Mouse (Mus musculus): ENCODE data around the gene Ttn. TPM values are rescaled to one million over a fixed set of nuclear protein-coding genes. Genes with fewer than 3 reads are reported as not detected.

Gene Ttn
- polyA plus RNA-seq, 1 experiment from 2014 or later, result 10.6 TPM

- H3K9me3 ChIP-seq, result no peaks in the 10 kb centered on the region
- no peaks in the 10 kb centered on the region for H3K27me3 ChIP-seq (replicated peaks)
- no peak for ATAC-seq (ENCODE audit: low FRiP score, low read depth)
- H3K27ac ChIP-seq, result no peak overlapping the region
- no peak overlapping the region for H3K4me2 ChIP-seq (replicated peaks)
- peaks cover 72% of the 10 kb centered on the region for H3K36me3 ChIP-seq
- WGBS, result 93% methylated on average over 12 of the region's 12 CpGs
- H3K4me1 ChIP-seq, result no peaks in the 10 kb centered on the region
- H3K4me3 ChIP-seq, result no peak overlapping the region
- no peak overlapping the region for H3K9ac ChIP-seq
Observed at GRCm38 (mm10) chr2:76690436-76691204, 291.7 kb downstream of the Ttn start.

- no peaks in the 10 kb centered on the region for H3K4me1 ChIP-seq
- no peaks in the 10 kb centered on the region for H3K27me3 ChIP-seq (replicated peaks)
- no peak overlapping the region for H3K9ac ChIP-seq
- no peaks in the 10 kb centered on the region for H3K9me3 ChIP-seq
- no peak overlapping the region for H3K4me2 ChIP-seq (replicated peaks)
- H3K36me3 ChIP-seq, result peaks cover 65% of the 10 kb centered on the region
- ATAC-seq (ENCODE audit: low FRiP score, low read depth), result no peak
- H3K27ac ChIP-seq, result no peak overlapping the region
- 52% methylated on average over 7 of the region's 7 CpGs for whole genome bisulfite sequencing
- no peak overlapping the region for H3K4me3 ChIP-seq
Observed at GRCm38 (mm10) chr2:76688162-76688561, 294.2 kb downstream of the Ttn start.

- ATAC-seq (ENCODE audit: low FRiP score, low read depth), result no peak
- H3K36me3 ChIP-seq, result peaks cover 65% of the 10 kb centered on the region
Observed at GRCm38 (mm10) chr2:76687608-76688007, 294.7 kb downstream of the Ttn start.

GRCm38 (mm10) chr2:76686986-76687385 is 295.4 kb downstream of the Ttn start:
- no peak overlapping the region for H3K4me2 ChIP-seq (replicated peaks)
- H3K4me1 ChIP-seq, result no peaks in the 10 kb centered on the region
- no peak overlapping the region for H3K4me3 ChIP-seq
- H3K27ac ChIP-seq, result no peak overlapping the region
- ATAC-seq (ENCODE audit: low FRiP score, low read depth), result no peak
- H3K9me3 ChIP-seq, result no peaks in the 10 kb centered on the region
- no peak overlapping the region for H3K9ac ChIP-seq
- WGBS, result 90% methylated on average over 3 of the region's 3 CpGs
- peaks cover 66% of the 10 kb centered on the region for H3K36me3 ChIP-seq
- no peaks in the 10 kb centered on the region for H3K27me3 ChIP-seq (replicated peaks)

More at GRCm38 (mm10) chr2:76687608-76688007, 294.7 kb downstream of the Ttn start:
- no peaks in the 10 kb centered on the region for H3K9me3 ChIP-seq
- no peak overlapping the region for H3K9ac ChIP-seq
- no peak overlapping the region for H3K27ac ChIP-seq
- no peak overlapping the region for H3K4me2 ChIP-seq (replicated peaks)
- 69% methylated on average over 3 of the region's 3 CpGs for WGBS
- H3K4me1 ChIP-seq, result no peaks in the 10 kb centered on the region
- no peaks in the 10 kb centered on the region for H3K27me3 ChIP-seq (replicated peaks)
- no peak overlapping the region for H3K4me3 ChIP-seq

- no peak for ATAC-seq (ENCODE audit: low FRiP score, low read depth)
- no peak overlapping the region for H3K4me2 ChIP-seq (replicated peaks)
- H3K4me3 ChIP-seq, result no peak overlapping the region
- WGBS, result 82% methylated on average over 8 of the region's 8 CpGs
- no peaks in the 10 kb centered on the region for H3K4me1 ChIP-seq
- no peak overlapping the region for H3K9ac ChIP-seq
- H3K9me3 ChIP-seq, result no peaks in the 10 kb centered on the region
- H3K36me3 ChIP-seq, result peaks cover 48% of the 10 kb centered on the region
- H3K27me3 ChIP-seq (replicated peaks), result no peaks in the 10 kb centered on the region
- H3K27ac ChIP-seq, result no peak overlapping the region
Observed at GRCm38 (mm10) chr2:76682301-76682700, 300.0 kb downstream of the Ttn start.

- no peak overlapping the region for H3K27ac ChIP-seq
- H3K4me2 ChIP-seq (replicated peaks), result peak overlapping the region; percentile 83
- H3K4me1 ChIP-seq, result peaks cover 23% of the 10 kb centered on the region
- H3K9ac ChIP-seq, result peak overlapping the region; percentile 86
- H3K9me3 ChIP-seq, result no peaks in the 10 kb centered on the region
- 40% methylated on average over 13 of the region's 13 CpGs for WGBS
- H3K36me3 ChIP-seq, result peaks cover 3% of the 10 kb centered on the region; the same call in 1 of the 2 replicates
- no peak for ATAC-seq (ENCODE audit: low FRiP score, low read depth)
- no peaks in the 10 kb centered on the region for H3K27me3 ChIP-seq (replicated peaks)
- peak overlapping the region; percentile 87 for H3K4me3 ChIP-seq
Observed at GRCm38 (mm10) chr2:76676401-76677226, 305.7 kb downstream of the Ttn start.

GRCm38 (mm10) chr2:76675949-76676348 is 306.4 kb downstream of the Ttn start:
- Histone ChIP-seq H3K4me1 (peaks cover 24% of the 10 kb centered on the region), H3K4me2 (replicated peaks) (peak overlapping the region; percentile 83), H3K9me3 (no peaks in the 10 kb centered on the region), H3K4me3 (peak overlapping the region; percentile 87), H3K27ac (no peak overlapping the region), H3K36me3 (0 out of 2 replicates have a peak, but pooled peaks cover 3% of the 10 kb centered on the region), H3K27me3 (replicated peaks) (no peaks in the 10 kb centered on the region), H3K9ac (peak overlapping the region; percentile 86)
- no peak for ATAC-seq (ENCODE audit: low FRiP score, low read depth)
- 11% methylated on average over 4 of the region's 4 CpGs for WGBS

- Histone ChIP-seq H3K9ac (peak overlapping the region; percentile 86), H3K4me3 (peak overlapping the region; percentile 87), H3K36me3 (0 out of 2 replicates have a peak, but pooled peaks cover 3% of the 10 kb centered on the region), H3K4me1 (peaks cover 24% of the 10 kb centered on the region), H3K9me3 (no peaks in the 10 kb centered on the region), H3K27ac (peak overlapping the region; percentile 62), H3K4me2 (replicated peaks) (peak overlapping the region; percentile 83), H3K27me3 (replicated peaks) (no peaks in the 10 kb centered on the region)
- under 1% methylated on average over 44 of the region's 44 CpGs for WGBS
- ATAC-seq (ENCODE audit: low FRiP score, low read depth), result peak; percentile 28
Observed at GRCm38 (mm10) chr2:76675451-76675850, 306.9 kb downstream of the Ttn start.

GRCm38 (mm10) chr2:76674725-76675427 is 307.5 kb downstream of the Ttn start, which contains the start of gene Plekha3:
Gene Plekha3, plus strand, starts transcription at chr2:76675281.
- H3K9me3 ChIP-seq, result no peaks in the 10 kb centered on the region
- peak; percentile 57 for ATAC-seq (ENCODE audit: low FRiP score, low read depth)
- H3K27me3 ChIP-seq (replicated peaks), result no peaks in the 10 kb centered on the region
- peak within 1 kb of the TSS; percentile 83 for H3K4me2 ChIP-seq (replicated peaks)
- H3K36me3 ChIP-seq, result no peaks in the 10 kb centered on the region
- peak within 1 kb of the TSS; percentile 87 for H3K4me3 ChIP-seq
- peak within 1 kb of the TSS; percentile 62 for H3K27ac ChIP-seq
- WGBS, result 5% methylated on average over 50 of the region's 52 CpGs
- H3K9ac ChIP-seq, result peak within 1 kb of the TSS; percentile 86
- H3K4me1 ChIP-seq, result peaks cover 24% of the 10 kb centered on the region

GRCm38 (mm10) chr2:76673472-76674081 is 308.8 kb downstream of the Ttn start:
- no peak for ATAC-seq (ENCODE audit: low FRiP score, low read depth)
- peaks cover 24% of the 10 kb centered on the region for H3K4me1 ChIP-seq
- H3K9ac ChIP-seq, result no peak overlapping the region
- H3K4me2 ChIP-seq (replicated peaks), result peak overlapping the region; percentile 66
- no peak overlapping the region for H3K4me3 ChIP-seq
- 41% methylated on average over 7 of the region's 7 CpGs for WGBS
- H3K9me3 ChIP-seq, result no peaks in the 10 kb centered on the region
- H3K27me3 ChIP-seq (replicated peaks), result no peaks in the 10 kb centered on the region
- H3K36me3 ChIP-seq, result no peaks in the 10 kb centered on the region
- H3K27ac ChIP-seq, result no peak overlapping the region

GRCm38 (mm10) chr2:76672966-76673392 is 309.4 kb downstream of the Ttn start, which contains the start of gene Fkbp7:
Gene Fkbp7, minus strand, starts transcription at chr2:76673116.
- peak; percentile 95 for ATAC-seq (ENCODE audit: low FRiP score, low read depth)
- Histone ChIP-seq H3K9me3 (no peaks in the 10 kb centered on the region), H3K4me1 (peaks cover 24% of the 10 kb centered on the region), H3K4me3 (peak within 1 kb of the TSS; percentile 39), H3K9ac (peak within 1 kb of the TSS; percentile 50), H3K36me3 (no peaks in the 10 kb centered on the region), H3K27me3 (replicated peaks) (no peaks in the 10 kb centered on the region), H3K4me2 (replicated peaks) (peak within 1 kb of the TSS; percentile 66), H3K27ac (peak within 1 kb of the TSS; percentile 9; the same call in 1 of the 2 replicates)
- WGBS, result under 1% methylated on average over 17 of the region's 17 CpGs

Measured in neural tube, embryonic 12.5 days (tissue).